8 mouse cellular contexts compared by ENCODE assay signal in the genomic region with DNA sequence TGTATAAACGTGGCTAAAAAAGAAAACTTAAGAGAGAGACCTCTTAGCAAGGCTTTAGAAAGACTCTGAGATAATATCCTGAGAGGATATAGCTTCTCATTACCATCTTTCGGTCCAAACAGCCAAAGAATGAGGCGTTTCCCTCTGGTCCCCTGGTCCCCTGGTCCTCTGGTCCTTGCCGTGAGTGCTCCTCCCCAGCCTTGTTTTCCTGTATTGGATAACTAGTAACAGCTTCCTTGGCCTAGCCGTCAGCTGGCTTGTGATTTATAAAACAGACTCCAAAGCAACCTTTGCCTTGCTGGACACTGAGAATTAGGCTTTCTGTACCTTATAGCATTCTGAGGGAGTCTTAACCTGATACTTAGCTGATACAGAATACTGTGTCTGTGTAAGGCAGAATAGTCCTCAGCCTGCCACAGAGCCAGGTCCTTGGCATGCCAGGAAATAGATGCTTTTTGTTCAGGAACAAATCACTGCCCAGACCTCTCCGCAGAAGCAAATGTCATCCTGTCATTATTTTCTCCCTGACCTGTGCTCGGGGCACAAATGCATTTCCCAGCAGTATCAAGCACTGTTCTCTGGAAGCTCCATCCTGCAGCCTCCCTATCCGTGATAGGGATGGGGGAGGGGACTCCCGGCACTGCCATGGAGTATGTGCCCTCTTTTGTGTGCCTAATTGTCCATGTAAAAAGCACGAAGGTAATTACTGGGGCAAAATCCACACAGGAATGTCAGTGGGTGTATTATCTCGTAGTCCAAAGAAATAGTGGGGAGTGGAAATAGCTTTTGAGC.
DNase-seq lines count a peak whose midpoint lies in the region; ATAC-seq and TF ChIP-seq lines count a peak whose summit lies in the region.

No protein-coding gene starts in this region.

- no peak overlapping the region for H3K4me3 ChIP-seq in forebrain, embryonic 14.5 days (ENCODE audit: low read depth, low read length)
- no peak overlapping the region for H3K4me3 ChIP-seq in cerebellum, adult 2 months (replicated peaks; ENCODE audit: insufficient read depth, low read depth, low read length)
- no peak overlapping the region for H3K4me3 ChIP-seq in layer of hippocampus, adult 2 months

- no peaks in the 10 kb centered on the region for H3K27me3 ChIP-seq in forebrain, embryonic 14.5 days (replicated peaks; ENCODE audit: control insufficient read depth, insufficient read depth, low read length)
- H3K27me3 ChIP-seq in cerebellum, adult 2 months (ENCODE audit: control insufficient read depth, insufficient read depth, low read length), result no peaks in the 10 kb centered on the region

- H3K4me1 ChIP-seq in forebrain, embryonic 14.5 days (ENCODE audit: control insufficient read depth, insufficient read depth, low read length), result peaks cover 10% of the 10 kb centered on the region
- H3K4me1 ChIP-seq in cerebellum, adult 2 months (ENCODE audit: control insufficient read depth, insufficient read depth, low read length), result no peaks in the 10 kb centered on the region

- peak overlapping the region; percentile 29; the same call in 1 of the 2 replicates for H3K9ac ChIP-seq in forebrain, embryonic 14.5 days (ENCODE audit: low read length)

- H3K27ac ChIP-seq in forebrain, embryonic 14.5 days (ENCODE audit: low read depth, low read length), result peak overlapping the region; percentile 10; the same call in 1 of the 2 replicates
- H3K27ac ChIP-seq in cerebellum, adult 2 months (ENCODE audit: insufficient read depth, low read length), result no peak overlapping the region
- H3K27ac ChIP-seq in layer of hippocampus, adult 2 months, result no peak overlapping the region

- H3K36me3 ChIP-seq in forebrain, embryonic 14.5 days (ENCODE audit: control insufficient read depth, insufficient read depth, low read length), result no peaks in the 10 kb centered on the region

- H3K4me2 ChIP-seq in forebrain, embryonic 14.5 days (ENCODE audit: low read length), result peak overlapping the region; percentile 20

- no peak for TF ChIP-seq CTCF in cerebellum, adult 2 months (IDR thresholded peaks at IDR 0.05; ENCODE audit: borderline replicate concordance, insufficient read depth, low read depth, low read length)
- no peak for TF ChIP-seq CTCF in layer of hippocampus, adult 2 months (conservative IDR thresholded peaks at IDR 0.05)

- WGBS in forebrain, embryonic 14.5 days, result 14% methylated on average over 11 of the region's 11 CpGs
- WGBS in cerebellum, adult 2 months, result 52% methylated on average over 11 of the region's 11 CpGs

- H3K9me3 ChIP-seq in forebrain, embryonic 14.5 days (replicated peaks; ENCODE audit: control insufficient read depth, low read length), result no peaks in the 10 kb centered on the region

- TF ChIP-seq POLR2A in cerebellum, adult 2 months (IDR thresholded peaks at IDR 0.05; ENCODE audit: borderline replicate concordance, insufficient read depth, low read length), result no peak

- peak; percentile 21 to 26 for DNase-seq in cerebellum, postnatal 10 days
- DNase-seq in cerebellum, adult 11-12 months, result no peak
- DNase-seq in forebrain, embryonic 14.5 days (ENCODE audit: low spot score), result peak; percentile 65
- peak; percentile 4 to 8 for DNase-seq in kidney, adult 8-10 months
- DNase-seq in neural tube, embryonic 10.5 days (ENCODE audit: extremely low spot score, low spot score), result peak; percentile 22
- DNase-seq in layer of hippocampus, postnatal 36 days, result no peak
- no peak for DNase-seq in cerebellum, adult 2 months
- DNase-seq in layer of hippocampus, adult 2 months (ENCODE audit: low spot score in 2 of 2), result no peak

- peak; percentile 69; the same call in 1 of the 2 replicates for ATAC-seq in forebrain, embryonic 14.5 days

Comparison
In these comparisons a context has a peak if more than half of its experiments do, and no peak if none do; other contexts are left out.
1. DNase-seq: peak in cerebellum, postnatal 10 days (2 of 2), forebrain, embryonic 14.5 days (single experiment), kidney, adult 8-10 months (2 of 2) and neural tube, embryonic 10.5 days (single experiment); none in cerebellum, adult 11-12 months (single experiment), layer of hippocampus, postnatal 36 days (0 of 2), cerebellum, adult 2 months (0 of 2) and layer of hippocampus, adult 2 months (0 of 2).